Mouse (Mus musculus) midbrain, embryonic 11.5 days (tissue): Measurements from ENCODE around the gene Ehhadh. TPM values are rescaled to one million over a fixed set of nuclear protein-coding genes. Genes with fewer than 3 reads are reported as not detected.
A peak's percentile ranks its signal among the peaks of the same experiment; 100 is the strongest.

Experiments
- ATAC-seq: fragments of 200-750 bp; cut with Nextera tagmentation; 2 replicates; pipeline ENCODE4 v1.8.0; 2017; ENCODE audit warnings: moderate TSS enrichment, moderate library complexity; ENCODE audit not compliant: low FRiP score
- DNase-seq: peaks from one replicate; pipeline ENCODE4 v3.0.0; 2015; ENCODE audit warnings: low spot score; ENCODE audit errors: missing footprints
- H3K27ac ChIP-seq: fragments of 300-500 bp; sonication (generic); 2 replicates; pipeline ENCODE4 v1.5.1; 2014; ENCODE audit warnings: low read depth, low read length
- H3K27me3 ChIP-seq: fragments of 300-500 bp; sonication (generic); 2 replicates; pipeline ENCODE4 v1.6.1; 2014; ENCODE audit warnings: mild to moderate bottlenecking, low read length, moderate library complexity, mixed read lengths; ENCODE audit not compliant: control insufficient read depth, insufficient read depth
- H3K36me3 ChIP-seq: fragments of 300-500 bp; sonication (generic); 2 replicates; pipeline ENCODE4 v1.6.1; 2014; ENCODE audit warnings: mild to moderate bottlenecking, low read length, moderate library complexity, mixed read lengths; ENCODE audit not compliant: control insufficient read depth, insufficient read depth
- H3K4me1 ChIP-seq: fragments of 300-500 bp; sonication (generic); 2 replicates; pipeline ENCODE4 v1.6.1; 2014; ENCODE audit warnings: low read length; ENCODE audit not compliant: control insufficient read depth, insufficient read depth
- H3K4me2 ChIP-seq: fragments of 300-500 bp; sonication (generic); 2 replicates; pipeline ENCODE4 v1.6.1; 2014; ENCODE audit warnings: mild to moderate bottlenecking, moderate library complexity
- H3K4me3 ChIP-seq: fragments of 300-500 bp; sonication (generic); 2 replicates; pipeline ENCODE4 v1.5.1; 2014; ENCODE audit warnings: low read depth, low read length
- H3K9ac ChIP-seq: fragments of 300-500 bp; sonication (generic); 2 replicates; pipeline ENCODE4 v1.6.1; 2014; ENCODE audit warnings: low read length
- H3K9me3 ChIP-seq: fragments of 300-500 bp; sonication (generic); 2 replicates; pipeline ENCODE4 v1.6.1; 2016; ENCODE audit warnings: low read length; ENCODE audit not compliant: control insufficient read depth
- WGBS: fragments of 180-500 bp; shearing (Covaris S2); extraction: QIAGEN DNeasy Blood & Tissue Kit; methylation state at CpG from one replicate; pipeline ENCODE4 v1.1.7; 2014; 5-methylcytosine and 5-hydroxymethylcytosine counted together
- polyA plus RNA-seq: library from polyadenylated mRNA; unstranded; fragments of >200 nt; fragmentation: Nextera tagmentation; extraction: Ambion mirVana; gene quantifications from 2 replicates; pipeline ENCODE4 v1.2.1, GENCODE M21; 2014

Gene Ehhadh
- polyA plus RNA-seq, 1 experiment from 2014 or later = 1.9 TPM

- ATAC-seq (no peak), DNase-seq (no peak)
- no peaks in the 10 kb centered on the region for H3K9me3 ChIP-seq
- H3K9ac ChIP-seq = no peak overlapping the region
- H3K4me1 ChIP-seq = 0 out of 2 replicates have a peak, but pooled peaks cover 2% of the 10 kb centered on the region
- no peaks in the 10 kb centered on the region for H3K36me3 ChIP-seq
- no peak overlapping the region for H3K4me3 ChIP-seq
- H3K27ac ChIP-seq = no peak overlapping the region
- H3K4me2 ChIP-seq = no peak overlapping the region
- WGBS = 44% methylated on average over 5 of the region's 5 CpGs
- no peaks in the 10 kb centered on the region for H3K27me3 ChIP-seq
Measured at GRCm38 (mm10) chr16:21829711-21830110, 42.1 kb upstream of the Ehhadh start.

DNA sequence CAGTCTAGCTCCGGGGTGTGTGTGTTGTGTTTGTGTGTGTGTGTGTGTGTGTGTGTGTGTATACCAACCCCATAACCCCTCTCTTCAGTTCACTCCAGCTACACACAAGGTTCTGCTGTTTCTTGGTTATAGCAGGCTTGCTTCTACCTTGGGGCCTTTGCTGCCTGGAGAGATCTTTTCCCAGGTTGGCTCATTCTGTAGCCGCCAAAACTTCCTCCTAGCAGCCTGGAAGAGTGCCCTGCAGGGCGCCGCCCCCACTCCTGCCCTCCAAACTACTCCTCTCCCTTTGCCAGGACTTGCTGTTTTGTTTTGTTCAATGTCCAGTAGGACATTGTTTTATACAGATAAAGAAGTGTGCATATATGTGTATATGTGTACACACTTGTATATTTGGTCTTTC is 40.0 kb upstream of the Ehhadh start:
- DNase-seq (no peak), ATAC-seq (no peak)
- Histone ChIP-seq H3K9me3 (no peaks in the 10 kb centered on the region), H3K4me1 (no peaks in the 10 kb centered on the region), H3K9ac (no peak overlapping the region), H3K36me3 (no peaks in the 10 kb centered on the region), H3K4me3 (no peak overlapping the region), H3K27me3 (no peaks in the 10 kb centered on the region), H3K4me2 (no peak overlapping the region), H3K27ac (no peak overlapping the region)
- 77% methylated on average over 4 of the region's 4 CpGs for WGBS

DNA sequence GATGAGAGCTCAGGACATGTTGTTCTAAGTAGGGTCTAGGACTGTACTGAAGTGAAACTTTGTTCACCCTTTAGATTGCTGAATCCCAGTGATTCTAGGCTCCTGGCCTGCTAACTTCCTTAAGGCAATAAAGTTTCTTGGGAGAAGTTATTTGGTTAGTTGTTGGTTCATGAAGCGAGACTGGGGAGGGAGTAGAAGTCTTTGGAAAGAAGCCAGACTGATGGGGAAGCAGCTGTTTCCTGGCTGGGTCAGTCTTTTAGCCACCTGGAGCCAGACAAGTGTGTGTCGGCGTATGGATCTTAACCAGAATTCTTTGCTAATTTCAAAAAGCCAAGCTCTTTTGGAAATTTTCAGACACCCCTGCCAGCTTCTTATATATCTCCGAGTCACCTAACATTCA is 39.5 kb upstream of the Ehhadh start:
- Histone ChIP-seq H3K4me3 (no peak overlapping the region), H3K9me3 (no peaks in the 10 kb centered on the region), H3K4me1 (no peaks in the 10 kb centered on the region), H3K36me3 (no peaks in the 10 kb centered on the region), H3K4me2 (no peak overlapping the region), H3K27ac (no peak overlapping the region), H3K27me3 (no peaks in the 10 kb centered on the region), H3K9ac (no peak overlapping the region)
- DNase-seq (no peak), ATAC-seq (no peak)
- 86% methylated on average over 4 of the region's 4 CpGs for WGBS

GRCm38 (mm10) chr16:21825612-21826031 is 38.0 kb upstream of the Ehhadh start:
- WGBS = 76% methylated on average over 9 of the region's 9 CpGs
- Histone ChIP-seq H3K4me1 (no peaks in the 10 kb centered on the region), H3K27ac (no peak overlapping the region), H3K4me3 (no peak overlapping the region), H3K36me3 (no peaks in the 10 kb centered on the region), H3K9ac (no peak overlapping the region), H3K4me2 (no peak overlapping the region), H3K27me3 (no peaks in the 10 kb centered on the region), H3K9me3 (no peaks in the 10 kb centered on the region)
- DNase-seq (no peak), ATAC-seq (no peak)

DNA sequence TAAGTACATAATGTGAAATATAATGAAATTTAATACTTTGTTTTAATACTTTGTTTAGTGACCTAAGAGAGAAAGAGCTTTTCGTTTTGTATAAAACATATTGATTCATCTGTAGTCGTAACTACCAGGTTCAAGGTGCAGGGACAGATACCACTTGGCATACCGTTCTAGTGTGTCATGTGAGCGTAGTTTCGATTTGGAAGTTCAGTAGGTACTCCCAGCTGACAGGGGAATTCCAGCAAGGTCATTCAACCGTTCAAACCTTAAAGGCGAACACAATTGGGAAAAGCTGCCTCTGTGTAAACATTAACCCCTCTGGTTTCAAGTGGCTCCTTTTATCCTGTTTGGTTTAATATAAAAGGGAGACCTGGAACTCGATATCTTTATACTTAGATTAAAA is 31.0 kb upstream of the Ehhadh start:
- Histone ChIP-seq H3K36me3 (0 out of 2 replicates have a peak, but pooled peaks cover 3% of the 10 kb centered on the region), H3K27me3 (no peaks in the 10 kb centered on the region)
- WGBS = 59% methylated on average over 8 of the region's 8 CpGs

GRCm38 (mm10) chr16:21818132-21818531 is 30.5 kb upstream of the Ehhadh start:
- Histone ChIP-seq H3K4me1 (no peaks in the 10 kb centered on the region), H3K27me3 (no peaks in the 10 kb centered on the region), H3K36me3 (0 out of 2 replicates have a peak, but pooled peaks cover 3% of the 10 kb centered on the region), H3K9me3 (no peaks in the 10 kb centered on the region), H3K4me3 (no peak overlapping the region), H3K4me2 (no peak overlapping the region), H3K9ac (no peak overlapping the region), H3K27ac (no peak overlapping the region)
- ATAC-seq = no peak
- no peak for DNase-seq
- 47% methylated on average over 9 of the region's 9 CpGs for WGBS

More for the DNA sequence above, 31.0 kb upstream of the Ehhadh start:
- no peak for ATAC-seq
- no peaks in the 10 kb centered on the region for H3K9me3 ChIP-seq
- DNase-seq = no peak
- H3K27ac ChIP-seq = no peak overlapping the region
- no peak overlapping the region for H3K4me2 ChIP-seq
- no peak overlapping the region for H3K4me3 ChIP-seq
- H3K4me1 ChIP-seq = no peaks in the 10 kb centered on the region
- no peak overlapping the region for H3K9ac ChIP-seq

DNA sequence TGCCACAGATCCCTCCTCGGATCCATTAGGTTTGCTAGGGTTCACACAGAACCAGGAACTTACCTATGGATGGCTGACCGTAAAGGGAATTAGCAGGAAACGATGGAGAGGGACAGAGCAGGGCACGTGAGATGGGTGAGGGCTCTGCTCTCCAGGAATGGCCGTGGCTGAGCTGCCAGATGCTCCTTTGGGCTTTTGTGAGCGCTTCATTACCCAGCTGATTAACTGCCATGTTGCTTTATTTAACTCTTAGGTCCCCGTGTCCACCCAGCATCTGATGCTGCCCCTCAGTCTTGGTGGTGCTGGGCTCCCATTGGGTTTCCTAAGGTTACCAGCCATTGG is 28.0 kb upstream of the Ehhadh start:
- H3K27me3 ChIP-seq = no peaks in the 10 kb centered on the region
- H3K27ac ChIP-seq = no peak overlapping the region
- no peak overlapping the region for H3K9ac ChIP-seq
- no peaks in the 10 kb centered on the region for H3K4me1 ChIP-seq
- no peaks in the 10 kb centered on the region for H3K9me3 ChIP-seq
- DNase-seq (no peak), ATAC-seq (0 out of 2 replicates have a peak, but pooled peaks have one; percentile 9)
- 63% methylated on average over 7 of the region's 7 CpGs for WGBS
- H3K4me3 ChIP-seq = no peak overlapping the region
- H3K4me2 ChIP-seq = no peak overlapping the region
- H3K36me3 ChIP-seq = 0 out of 2 replicates have a peak, but pooled peaks cover 3% of the 10 kb centered on the region

- 77% methylated on average over 11 of the region's 11 CpGs for WGBS
- Histone ChIP-seq H3K4me2 (no peak overlapping the region), H3K9ac (no peak overlapping the region), H3K4me1 (no peaks in the 10 kb centered on the region), H3K27ac (no peak overlapping the region), H3K4me3 (no peak overlapping the region), H3K36me3 (0 out of 2 replicates have a peak, but pooled peaks cover 3% of the 10 kb centered on the region), H3K27me3 (no peaks in the 10 kb centered on the region), H3K9me3 (no peaks in the 10 kb centered on the region)
- DNase-seq = peak; percentile 92
- no peak for ATAC-seq
Measured at GRCm38 (mm10) chr16:21814861-21815668, 27.5 kb upstream of the Ehhadh start.

DNA sequence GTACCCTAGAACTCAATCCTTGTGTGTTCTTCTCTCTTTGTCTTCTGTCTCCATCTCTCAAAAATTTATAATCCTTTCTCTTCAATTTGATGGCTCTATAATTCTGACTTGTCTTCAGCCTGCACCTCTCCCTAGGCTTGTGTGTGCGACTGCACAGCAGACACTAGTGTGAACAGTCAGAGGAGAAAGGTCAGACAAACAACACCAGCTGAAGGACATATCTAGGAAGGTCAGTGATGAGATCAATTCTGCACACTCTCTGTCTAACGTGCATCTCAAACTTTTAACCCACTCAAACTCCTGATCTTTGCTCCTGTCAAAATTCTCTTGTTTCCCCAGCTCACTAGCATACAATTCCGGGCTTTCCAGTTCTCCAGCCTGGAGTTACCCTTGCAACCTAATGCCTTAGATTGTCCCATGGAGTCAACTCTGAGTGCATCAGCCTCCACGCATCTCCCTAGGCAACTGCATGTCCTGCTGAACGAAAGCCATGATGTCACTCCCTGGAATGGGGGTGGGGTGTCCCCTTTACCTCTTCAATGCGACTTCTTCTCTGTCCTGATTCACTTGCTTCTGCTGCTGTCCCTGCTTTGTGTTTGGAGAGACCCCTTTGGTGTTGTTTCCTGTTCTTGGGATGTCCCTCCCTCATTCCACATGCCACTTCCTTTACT is 25.7 kb upstream of the Ehhadh start:
- no peak for ATAC-seq
- WGBS = 70% methylated on average over 6 of the region's 6 CpGs
- no peak for DNase-seq

More for the DNA sequence above, 25.7 kb upstream of the Ehhadh start:
- no peaks in the 10 kb centered on the region for H3K4me1 ChIP-seq
- no peak overlapping the region for H3K9ac ChIP-seq
- no peaks in the 10 kb centered on the region for H3K9me3 ChIP-seq
- no peak overlapping the region for H3K27ac ChIP-seq
- no peak overlapping the region for H3K4me2 ChIP-seq
- peaks cover 3% of the 10 kb centered on the region; the same call in 1 of the 2 replicates for H3K36me3 ChIP-seq
- H3K27me3 ChIP-seq = no peaks in the 10 kb centered on the region
- H3K4me3 ChIP-seq = no peak overlapping the region
